Mouse (Mus musculus) CD4-positive, CD25-positive, alpha-beta regulatory T cell, adult 4 months (primary cell): ENCODE measurements around the gene Tmem135. TPM values are rescaled to one million over a fixed set of nuclear protein-coding genes. Genes with fewer than 3 reads are reported as not detected.

ENCODE experiments used
- ATAC-seq: one replicate; pipeline ENCODE4 v1.8.0; 2017
- polyA plus RNA-seq, 2 experiments: library from polyadenylated mRNA; unstranded; fragments of 100-300 nt; shearing (Covaris generic); gene quantifications; one replicate each; pipeline ENCODE4 v1.2.1; 2017

Tmem135 gene
- polyA plus RNA-seq, 2 experiments from 2014 or later = 20.0 to 25.4 TPM

DNA sequence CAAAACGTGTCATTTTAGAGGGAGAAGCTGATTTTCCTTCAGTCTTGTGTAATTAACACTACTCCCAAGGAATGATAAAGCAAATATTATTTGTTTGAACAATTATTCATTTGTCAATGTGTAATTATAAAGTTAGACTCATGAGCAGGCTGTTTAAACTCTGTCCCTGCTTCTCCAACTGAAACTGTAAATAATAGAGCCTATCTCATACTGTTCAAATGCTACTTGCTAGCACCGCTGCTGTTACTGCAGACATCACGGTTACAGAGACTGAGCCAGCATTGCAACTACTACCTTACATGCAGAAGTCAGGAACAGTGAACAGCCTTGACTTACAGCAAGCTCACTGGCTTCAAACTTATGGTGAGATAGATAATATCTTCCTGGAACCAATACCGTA, 229.6 kb downstream of the Tmem135 start:
- no peak for ATAC-seq

DNA sequence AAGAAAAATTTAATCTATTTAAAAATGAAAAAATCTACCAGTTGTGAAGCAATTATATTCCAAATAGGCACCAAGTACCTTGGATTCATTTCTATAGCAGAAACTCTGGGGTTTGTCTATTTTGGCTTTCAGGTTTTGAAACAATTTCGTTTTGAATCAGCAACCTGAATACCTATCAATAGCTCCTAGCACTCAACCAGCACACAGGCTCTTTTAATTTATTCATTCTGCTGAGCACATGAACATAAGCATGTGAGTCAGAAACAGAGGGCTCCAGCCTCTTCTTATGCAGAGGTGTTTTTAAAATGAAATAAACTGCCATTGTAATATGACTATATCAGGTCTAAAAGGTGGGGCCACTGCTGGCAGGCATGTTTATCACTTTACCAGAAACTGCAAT, 231.0 kb downstream of the Tmem135 start:
- peak; percentile 32 for ATAC-seq

DNA sequence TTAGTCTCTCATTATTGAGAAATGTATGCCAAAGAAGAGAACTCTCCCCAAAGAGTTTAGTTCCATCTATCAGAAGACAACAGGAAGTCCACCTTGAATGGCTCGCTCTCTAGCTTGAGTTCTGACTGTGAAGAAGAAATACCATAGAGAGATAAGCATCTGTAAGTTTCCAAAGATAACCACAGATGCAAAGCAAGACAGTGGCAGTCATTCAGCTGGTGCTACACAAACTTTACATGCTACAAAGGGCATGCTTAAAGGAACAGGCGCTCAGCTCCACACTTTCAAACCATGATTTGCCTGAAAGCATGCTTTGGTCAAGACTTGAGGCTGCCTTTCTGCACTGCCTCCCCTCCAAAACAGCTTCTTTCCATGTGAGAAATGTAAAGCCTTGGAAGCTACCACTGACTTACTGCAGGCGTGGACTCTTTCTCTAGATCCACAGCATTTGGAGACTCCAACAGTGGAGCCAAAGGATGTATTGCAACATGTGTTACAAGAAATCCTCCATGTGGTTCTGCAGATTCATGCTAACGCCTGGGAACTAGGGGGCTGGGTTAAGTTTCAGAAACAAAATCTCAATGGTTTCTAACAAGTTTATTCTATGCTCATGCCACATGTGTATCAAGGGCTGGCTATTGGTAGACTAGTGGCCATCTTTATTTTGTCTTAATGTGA, 232.1 kb downstream of the Tmem135 start:
- peak; percentile 70 for ATAC-seq

DNA sequence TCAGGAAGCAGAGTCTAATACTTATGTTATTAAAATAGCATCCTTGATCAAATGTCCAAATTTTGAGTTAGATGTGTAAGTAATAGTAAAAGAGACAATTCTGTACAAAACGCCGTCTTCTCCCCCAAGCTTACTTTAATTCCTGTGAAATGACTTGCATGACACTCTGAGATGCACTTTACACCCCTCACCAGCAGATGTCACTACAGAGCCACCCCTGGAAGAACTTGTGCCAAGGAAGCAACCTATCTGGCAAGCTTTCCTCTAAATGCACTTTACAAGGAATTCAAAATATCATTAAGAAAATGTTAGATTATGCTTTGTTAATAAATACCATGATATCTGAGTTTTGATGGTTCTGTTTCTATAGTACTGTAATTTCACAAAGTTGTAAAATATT, 235.4 kb downstream of the Tmem135 start:
- peak; percentile 72 for ATAC-seq

DNA sequence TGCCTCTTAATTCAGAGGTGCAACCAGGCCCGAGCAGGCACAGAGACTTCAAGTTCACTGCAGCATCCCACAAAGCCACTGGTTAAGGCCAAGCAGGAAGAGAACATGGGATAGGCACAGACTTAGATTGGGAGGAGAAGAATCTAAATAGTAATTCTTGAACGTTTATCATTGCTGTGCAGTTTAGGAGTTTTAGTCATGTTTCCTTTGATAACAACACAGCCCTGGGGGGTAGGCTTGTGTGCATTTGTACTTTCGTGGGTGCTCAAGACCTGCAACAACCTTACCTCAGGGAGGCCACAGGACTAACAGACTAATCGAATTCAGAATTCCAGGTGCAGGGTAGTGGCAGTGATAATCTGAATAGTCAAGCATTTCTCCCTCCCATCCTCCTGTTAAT, 238.5 kb downstream of the Tmem135 start:
- no peak for ATAC-seq

DNA sequence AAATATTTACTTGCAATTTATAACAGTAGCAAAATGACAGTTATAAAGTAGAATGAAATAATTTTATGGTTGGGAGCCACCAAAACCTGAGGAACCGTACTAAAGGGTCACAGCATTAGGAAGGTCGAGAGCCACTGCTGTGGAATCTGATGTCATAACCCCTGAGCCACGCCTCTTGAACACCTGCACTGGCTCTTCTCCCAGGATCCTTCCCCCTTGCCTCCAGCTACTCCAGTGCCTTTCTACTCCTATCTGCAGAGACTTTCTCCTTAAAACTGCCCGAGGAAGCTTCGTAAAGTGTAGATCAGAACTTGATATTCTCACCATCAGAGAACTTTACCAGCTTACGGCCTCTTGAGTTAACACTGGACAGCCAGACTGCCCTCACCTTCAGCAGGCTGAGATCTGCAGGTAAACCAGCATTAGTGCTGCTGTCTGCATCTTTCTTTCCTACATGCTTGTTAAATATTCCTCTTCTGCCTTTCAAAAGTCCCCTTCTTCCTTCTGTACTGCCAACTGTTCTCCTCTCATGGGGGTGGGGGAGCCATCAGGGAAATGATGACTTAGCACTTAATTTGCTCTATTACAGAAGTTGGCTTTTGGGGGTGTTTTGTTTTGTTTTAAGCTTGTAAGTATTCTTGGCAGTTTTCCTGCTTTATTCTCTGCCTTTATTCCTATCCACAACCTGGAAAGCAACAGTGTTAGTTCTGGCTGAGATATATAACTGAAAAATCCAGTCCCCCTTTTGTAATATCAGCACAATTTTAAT, 242.2 kb downstream of the Tmem135 start:
- no peak for ATAC-seq

DNA sequence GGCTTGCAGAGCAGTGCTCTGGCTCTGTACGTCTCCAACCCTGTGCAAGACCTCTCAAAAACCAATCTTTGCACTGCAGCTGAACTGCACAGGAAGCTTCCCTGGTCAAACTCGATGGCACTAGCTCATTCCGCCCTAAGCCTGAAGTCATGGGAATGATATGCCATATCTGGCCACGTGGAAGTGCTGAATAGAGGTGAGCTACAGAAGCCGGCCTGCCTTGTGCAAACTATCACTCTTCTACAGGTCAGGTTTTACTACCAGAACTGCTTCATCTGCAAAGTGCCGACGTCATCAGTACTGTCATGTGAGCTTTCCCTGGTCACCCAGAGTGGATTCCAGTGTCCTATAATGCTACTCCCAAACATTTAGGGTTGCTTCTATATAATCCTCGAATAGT, 246.7 kb downstream of the Tmem135 start:
- no peak for ATAC-seq

DNA sequence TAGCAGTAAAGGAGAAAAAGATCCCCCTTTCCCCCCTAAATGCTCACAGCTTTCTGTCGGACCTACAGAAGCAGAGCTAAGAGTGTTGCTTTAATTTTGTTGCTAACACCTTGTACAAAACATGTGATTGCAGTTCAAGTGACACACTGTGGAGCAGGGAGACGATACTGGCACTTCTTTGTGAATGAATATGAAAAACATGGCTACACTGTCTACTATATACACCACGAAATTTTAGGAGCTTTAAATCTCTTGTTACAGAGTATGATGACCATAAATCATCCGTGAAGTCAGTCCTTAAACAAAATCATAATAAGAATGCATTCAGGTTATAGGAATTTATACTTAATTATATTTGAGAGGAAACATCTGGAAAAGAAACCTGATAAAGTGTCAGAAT, 247.4 kb downstream of the Tmem135 start:
- ATAC-seq = no peak

DNA sequence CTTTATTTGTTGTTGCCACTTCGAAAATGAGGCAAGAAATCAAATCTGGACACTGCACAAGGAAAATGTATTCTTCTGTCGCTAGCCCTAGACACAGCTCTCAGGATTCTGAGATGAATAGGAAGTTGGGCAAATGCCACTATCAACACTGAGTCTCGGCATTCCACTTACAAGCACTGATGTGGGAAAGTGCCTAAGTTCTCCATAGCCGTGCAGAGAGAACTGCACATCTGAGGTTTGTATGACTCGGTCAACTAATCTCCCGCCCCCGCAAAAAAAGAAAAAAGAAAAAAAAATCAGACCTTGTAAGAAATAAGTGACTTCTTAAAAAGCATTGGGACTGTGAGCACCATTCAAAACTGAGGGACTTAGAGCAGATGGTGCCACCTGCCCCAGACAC, 248.3 kb downstream of the Tmem135 start:
- ATAC-seq = no peak

DNA sequence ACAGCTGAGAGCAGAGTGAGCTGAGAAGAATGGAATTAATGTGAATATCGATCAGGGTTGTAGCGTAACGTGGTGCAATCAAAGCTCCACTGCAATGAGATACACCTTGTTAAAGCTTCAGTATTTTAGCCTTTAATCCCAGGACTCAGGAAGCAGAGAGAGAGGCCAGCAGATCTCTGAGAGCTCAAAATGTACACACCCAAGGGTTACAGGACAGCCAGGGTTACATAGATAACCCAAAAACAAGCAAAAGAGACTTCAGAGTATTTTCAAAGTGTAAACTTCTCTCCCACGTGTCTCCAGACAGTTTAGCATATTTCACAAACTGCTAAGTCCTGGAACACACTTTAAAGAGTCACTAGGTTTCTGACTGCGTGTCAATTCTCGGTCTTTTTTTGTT, 248.8 kb downstream of the Tmem135 start:
- no peak for ATAC-seq

DNA sequence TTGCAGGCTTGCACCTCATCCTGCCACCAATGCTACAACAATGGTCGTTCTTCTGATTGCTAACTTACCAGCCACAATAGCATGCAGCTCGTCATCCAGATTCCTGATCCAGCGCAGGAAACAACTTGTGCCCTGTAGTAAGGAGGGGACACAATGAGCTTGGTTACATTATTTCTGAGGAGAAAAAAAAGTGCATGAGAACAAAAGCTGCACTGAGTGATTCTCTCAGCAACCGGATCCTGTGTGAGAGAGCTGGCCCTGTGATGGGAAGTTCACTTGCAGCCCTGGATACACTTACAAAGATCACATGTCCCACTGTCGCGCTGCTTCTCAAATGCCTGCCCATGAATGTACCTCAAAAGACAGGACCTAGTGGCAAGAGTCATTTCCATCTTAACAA, 252.7 kb downstream of the Tmem135 start:
- ATAC-seq = no peak

DNA sequence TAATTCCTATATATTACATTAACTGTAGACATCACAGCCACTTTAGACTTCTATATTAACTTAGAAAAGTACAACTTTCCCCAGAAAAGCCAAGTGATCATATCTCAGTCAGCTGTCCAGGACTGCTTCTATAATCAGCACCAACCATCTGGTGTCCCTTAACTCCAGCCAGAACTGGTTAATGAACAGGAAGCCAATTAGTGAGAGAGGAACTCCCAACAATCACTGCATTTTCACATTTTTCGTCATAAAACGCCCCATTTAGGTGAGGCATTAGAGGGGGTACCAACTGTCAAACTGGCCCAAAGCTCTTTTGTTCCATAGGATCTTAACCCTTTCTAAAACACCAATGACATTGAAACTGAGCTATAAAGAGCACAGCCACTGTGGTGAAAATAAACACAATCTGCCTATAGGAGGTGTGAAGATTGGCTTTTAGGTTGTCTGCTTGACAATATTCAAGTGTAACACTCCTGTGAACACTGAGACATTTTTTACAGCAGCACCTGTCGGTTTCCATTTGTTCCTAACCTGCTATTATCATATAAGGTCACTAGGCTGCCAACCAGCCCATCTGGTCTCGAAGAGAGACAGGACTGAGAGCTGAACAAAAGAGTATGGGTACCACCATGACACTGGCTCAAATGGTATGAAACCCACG, 263.3 kb downstream of the Tmem135 start:
- ATAC-seq = no peak

DNA sequence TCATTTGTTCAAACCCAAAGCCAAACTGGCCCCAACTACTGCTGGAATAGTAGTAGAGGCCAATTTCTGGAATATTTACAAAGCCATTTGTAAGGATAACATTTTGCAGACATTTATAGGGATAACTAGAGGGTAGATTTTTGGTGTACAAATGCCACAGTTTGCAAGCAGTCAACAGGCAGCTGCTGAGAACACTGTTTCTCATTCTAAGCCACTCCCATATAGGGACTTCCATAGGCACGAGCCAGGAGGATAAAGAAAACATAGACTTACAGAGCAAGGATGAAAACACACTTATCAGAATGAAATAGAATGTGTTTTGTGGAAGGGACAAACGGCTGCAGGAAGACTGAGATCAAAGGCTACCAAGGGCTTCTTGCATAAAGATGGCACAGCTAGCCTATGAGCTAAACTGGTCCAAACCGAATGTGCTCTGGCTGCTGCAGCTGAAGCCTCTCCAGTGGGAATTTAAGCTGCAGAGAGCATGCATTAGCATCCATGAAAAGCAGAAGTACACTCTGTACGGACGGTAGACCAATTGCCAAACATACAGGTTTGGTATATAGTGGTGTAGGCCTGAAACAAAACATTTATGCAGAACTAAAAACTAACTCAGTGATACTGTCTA, 269.0 kb downstream of the Tmem135 start:
- ATAC-seq = no peak

DNA sequence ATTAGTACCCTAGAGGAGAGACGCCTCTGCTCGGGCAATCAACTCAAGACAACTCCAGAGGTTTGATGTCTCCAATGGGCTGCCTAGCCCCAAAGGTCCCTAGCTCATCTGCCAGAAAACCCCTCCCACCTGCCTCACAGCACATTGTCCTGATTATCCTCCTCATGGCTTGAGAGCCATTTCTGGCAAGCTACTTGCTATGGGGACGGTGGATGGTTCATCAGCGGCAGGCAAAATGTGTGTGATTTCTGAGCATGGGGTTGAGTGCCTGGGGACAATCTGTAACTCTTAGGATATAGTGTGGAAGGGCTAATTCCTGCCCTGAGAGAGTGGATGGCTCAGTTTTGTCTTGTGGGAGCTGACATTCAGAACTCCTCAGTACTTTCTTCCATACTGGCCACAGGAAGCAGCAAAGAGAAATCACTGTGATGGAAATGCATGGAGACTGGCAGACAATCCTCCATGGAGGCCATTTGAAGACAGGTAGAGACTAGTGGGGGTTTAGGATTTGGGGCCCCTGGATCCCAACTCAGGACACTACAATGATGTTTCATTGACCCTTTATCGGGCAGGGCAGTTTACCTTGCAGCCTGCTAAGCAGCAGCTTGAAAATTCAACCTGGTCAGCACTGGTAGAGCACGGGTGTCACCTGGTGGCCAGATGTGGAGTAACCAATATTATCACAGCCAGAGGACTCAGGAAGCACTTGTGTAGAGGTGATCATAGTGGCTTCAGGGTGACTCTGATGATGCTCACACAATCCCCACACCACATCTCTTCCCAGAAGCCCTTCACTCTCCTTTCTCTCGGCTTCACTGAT, 277.7 kb downstream of the Tmem135 start:
- ATAC-seq = peak; percentile 87

DNA sequence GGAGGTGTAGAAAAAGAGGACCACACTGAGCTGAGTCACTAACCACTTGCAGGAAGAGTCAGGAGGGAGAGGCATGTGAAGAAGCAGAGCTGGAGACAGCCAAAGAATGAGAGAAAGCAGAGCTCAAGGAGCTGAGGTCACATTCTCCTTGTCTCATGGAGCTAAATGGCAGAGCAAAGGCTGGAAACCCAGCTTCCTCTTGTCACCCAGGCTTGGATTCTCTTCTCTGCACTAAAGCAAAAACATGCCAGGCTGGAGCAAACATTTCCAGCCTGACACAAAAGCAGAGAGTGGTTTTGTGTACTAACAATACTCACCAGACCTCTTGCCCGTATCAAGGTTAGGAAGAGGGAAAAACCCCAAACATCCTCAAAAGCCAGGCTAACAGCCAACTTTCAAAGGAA, 287.8 kb downstream of the Tmem135 start:
- no peak for ATAC-seq

DNA sequence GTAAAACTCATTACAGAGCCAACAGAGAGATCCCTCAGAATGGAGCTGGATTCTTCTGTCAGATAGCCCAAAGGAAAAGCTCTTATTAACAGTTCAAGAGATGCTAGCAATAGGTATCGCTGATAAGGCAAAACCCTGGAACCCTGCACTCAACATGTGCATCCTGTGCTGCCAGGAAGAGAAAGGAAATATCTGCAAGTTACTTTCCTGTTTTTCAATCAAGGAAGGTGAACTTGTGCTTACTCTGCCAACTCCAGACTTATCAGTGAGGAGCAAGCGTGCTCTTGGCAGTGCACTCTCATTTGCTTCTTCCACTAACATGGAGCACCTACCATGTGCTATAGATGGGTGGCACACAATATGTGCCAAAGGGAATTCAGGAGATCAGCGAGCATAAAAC, 288.4 kb downstream of the Tmem135 start:
- no peak for ATAC-seq

DNA sequence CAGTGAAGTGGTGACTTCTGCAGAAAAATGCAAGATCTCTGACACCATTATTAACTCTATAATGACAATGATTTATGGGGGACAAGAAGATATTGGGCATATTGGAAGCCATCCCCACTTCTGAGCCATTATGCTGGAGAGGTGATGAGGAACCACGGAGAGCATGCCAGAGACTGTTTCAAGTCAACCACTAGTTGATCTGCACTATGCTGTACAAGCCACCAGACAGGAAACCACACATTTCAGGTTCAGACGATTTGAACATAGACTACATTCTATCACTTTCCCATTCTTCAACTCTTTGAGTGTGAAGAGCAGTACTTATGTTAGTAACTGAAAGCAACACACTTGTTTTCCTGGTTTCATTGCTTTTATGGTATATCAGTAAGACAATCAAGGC, 297.6 kb downstream of the Tmem135 start:
- no peak for ATAC-seq

DNA sequence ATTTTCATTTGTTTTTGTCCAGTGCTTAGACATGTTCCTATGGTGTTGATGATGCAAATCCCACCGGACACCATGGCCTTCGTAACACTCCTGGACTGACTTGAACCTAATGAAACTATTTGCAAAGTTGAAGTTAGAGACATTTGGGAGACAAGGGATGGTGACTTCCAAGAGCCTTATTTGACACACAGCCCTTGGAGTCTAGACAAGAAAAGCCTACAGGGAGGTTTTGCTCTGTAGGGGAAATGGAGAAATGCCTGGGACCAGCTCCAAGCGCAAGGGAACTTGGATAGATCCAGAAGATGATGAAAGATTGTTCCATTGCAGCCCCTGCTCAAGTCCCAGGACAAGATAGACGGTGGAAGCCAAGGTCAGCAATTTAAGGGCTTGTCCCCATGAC, 304.3 kb downstream of the Tmem135 start:
- no peak for ATAC-seq
